Mouse (Mus musculus) olfactory bulb, adult 2 months (tissue): Measurements from ENCODE around the gene Rnf150.

Experiments
- CTCF ChIP-seq: fragments of 200-500 bp; IDR thresholded peaks from 2 replicates; pipeline ENCODE4 v1.5.1; 2012; ENCODE audit warnings: low read depth, mild to moderate bottlenecking, low read length, moderate library complexity; ENCODE audit not compliant: insufficient read depth
- POLR2A ChIP-seq: fragments of 200-500 bp; IDR thresholded peaks from 2 replicates; pipeline ENCODE4 v1.6.1; 2012; ENCODE audit warnings: mild to moderate bottlenecking, low read depth, low read length, moderate library complexity; ENCODE audit not compliant: insufficient read depth

- TF ChIP-seq CTCF (no peak), POLR2A (no peak)
Measured at GRCm38 (mm10) chr8:83041440-83041839, 178.3 kb downstream of the Rnf150 start.
